Mouse (Mus musculus): Measurements from ENCODE around the gene Ctsa. TPM values are rescaled to one million over a fixed set of nuclear protein-coding genes. Genes with fewer than 3 reads are reported as not detected.
"Not testable (repeated sequence)": the region's sequence is repeated elsewhere in the genome, so short reads cannot be mapped to it uniquely, and the experiment has no call there.

Ctsa gene
- polyA plus RNA-seq, 1 experiment from 2014 or later = 178 TPM

GRCm38 (mm10) chr2:164793236-164793635, 39.4 kb upstream of the Ctsa start:
- Histone ChIP-seq H3K27ac (no peak overlapping the region; the same call in 1 of the 2 replicates), H3K9me3 (no peaks in the 10 kb centered on the region), H3K4me3 (no peak overlapping the region), H3K4me2 (no peak overlapping the region), H3K9ac (no peak overlapping the region), H3K36me3 (peaks cover 72% of the 10 kb centered on the region), H3K4me1 (peaks cover 6% of the 10 kb centered on the region), H3K27me3 (no peaks in the 10 kb centered on the region)
- WGBS = 82% methylated on average over 3 of the region's 3 CpGs
- no peak for ATAC-seq (ENCODE audit: insufficient number of reproducible peaks, low FRiP score, low TSS enrichment, low read depth)

DNA sequence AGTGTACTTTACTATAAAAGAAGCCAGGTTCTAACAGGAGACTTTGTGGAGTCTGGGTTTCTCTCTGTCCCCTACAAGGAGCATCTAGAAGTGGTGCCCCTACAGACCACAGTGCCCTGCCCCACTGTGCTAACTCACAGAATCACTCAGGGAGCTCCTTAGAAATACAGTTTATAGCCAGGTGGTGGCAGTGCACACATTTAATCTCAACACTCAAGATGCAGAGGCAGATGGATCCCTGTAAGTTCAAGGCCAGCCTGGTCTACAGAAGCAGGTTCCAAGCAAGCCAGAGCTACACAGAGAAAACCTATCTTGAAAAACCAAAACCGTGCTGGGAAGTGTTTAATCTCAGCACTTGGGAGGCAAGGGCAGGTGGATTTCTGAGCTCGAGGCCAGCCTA, 38.9 kb upstream of the Ctsa start:
- no peak for ATAC-seq (ENCODE audit: insufficient number of reproducible peaks, low FRiP score, low TSS enrichment, low read depth)

DNA sequence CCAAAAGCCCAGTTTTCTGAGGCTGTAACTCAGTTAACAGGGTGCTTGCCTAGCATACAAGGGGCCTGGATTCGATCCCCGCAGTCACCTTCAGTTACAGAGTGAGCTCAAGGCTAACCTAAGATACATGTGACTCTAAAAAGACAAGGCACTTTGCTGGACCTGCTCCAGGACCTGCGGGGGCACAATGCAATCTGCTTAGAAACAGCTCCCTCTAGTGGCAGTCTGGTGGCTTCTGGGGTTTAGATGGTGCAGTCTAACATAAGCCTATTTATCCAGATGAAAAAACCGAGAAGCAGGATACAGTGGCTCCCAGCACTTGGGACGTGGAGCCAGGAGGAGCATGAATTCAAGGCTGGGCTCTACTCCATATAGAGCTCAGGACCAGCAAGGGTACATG, 38.4 kb upstream of the Ctsa start:
- no peak overlapping the region for H3K4me2 ChIP-seq
- ATAC-seq (ENCODE audit: insufficient number of reproducible peaks, low FRiP score, low TSS enrichment, low read depth) = no peak
- no peak overlapping the region for H3K4me3 ChIP-seq
- H3K9me3 ChIP-seq = no peaks in the 10 kb centered on the region
- no peak overlapping the region for H3K9ac ChIP-seq
- peaks cover 72% of the 10 kb centered on the region for H3K36me3 ChIP-seq
- no peak overlapping the region for H3K27ac ChIP-seq
- WGBS = 25% methylated on average over 5 of the region's 5 CpGs
- H3K4me1 ChIP-seq = no peaks in the 10 kb centered on the region
- no peaks in the 10 kb centered on the region for H3K27me3 ChIP-seq

More for the DNA sequence above, 38.9 kb upstream of the Ctsa start:
- Histone ChIP-seq H3K4me2 (no peak overlapping the region), H3K4me3 (no peak overlapping the region), H3K9me3 (no peaks in the 10 kb centered on the region), H3K4me1 (peaks cover under 1% of the 10 kb centered on the region; the same call in 1 of the 2 replicates), H3K36me3 (peaks cover 71% of the 10 kb centered on the region), H3K27me3 (no peaks in the 10 kb centered on the region), H3K9ac (no peak overlapping the region), H3K27ac (no peak overlapping the region; the same call in 1 of the 2 replicates)
- WGBS = 88% methylated on average over 2 of the region's 2 CpGs

- Histone ChIP-seq H3K9me3 (no peaks in the 10 kb centered on the region), H3K4me2 (no peak overlapping the region), H3K27me3 (no peaks in the 10 kb centered on the region), H3K9ac (no peak overlapping the region), H3K4me1 (no peaks in the 10 kb centered on the region), H3K27ac (no peak overlapping the region), H3K36me3 (peaks cover 78% of the 10 kb centered on the region), H3K4me3 (no peak overlapping the region)
- no peak for ATAC-seq (ENCODE audit: insufficient number of reproducible peaks, low FRiP score, low TSS enrichment, low read depth)
- 73% methylated on average over 4 of the region's 4 CpGs for WGBS
These were observed 36.8 kb upstream of the Ctsa start for GRCm38 (mm10) chr2:164795868-164796267.

- not testable (repeated sequence) for H3K4me2 ChIP-seq; H3K9ac ChIP-seq; H3K9me3 ChIP-seq; H3K4me3 ChIP-seq; H3K27ac ChIP-seq; ATAC-seq (ENCODE audit: insufficient number of reproducible peaks, low FRiP score, low TSS enrichment, low read depth); H3K4me1 ChIP-seq; H3K27me3 ChIP-seq
- peaks cover 65% of the 10 kb centered on the region for H3K36me3 ChIP-seq
- WGBS = 84% methylated on average over 6 of the region's 6 CpGs
These were observed 34.1 kb upstream of the Ctsa start for GRCm38 (mm10) chr2:164798554-164798953.

GRCm38 (mm10) chr2:164800252-164801004, 32.2 kb upstream of the Ctsa start:
- Histone ChIP-seq H3K36me3 (peaks cover 50% of the 10 kb centered on the region), H3K4me2 (no peak overlapping the region), H3K9me3 (no peaks in the 10 kb centered on the region), H3K27me3 (no peaks in the 10 kb centered on the region), H3K9ac (no peak overlapping the region), H3K4me3 (no peak overlapping the region), H3K4me1 (peaks cover 14% of the 10 kb centered on the region), H3K27ac (no peak overlapping the region)
- no peak for ATAC-seq (ENCODE audit: insufficient number of reproducible peaks, low FRiP score, low TSS enrichment, low read depth)
- WGBS = 88% methylated on average over 13 of the region's 13 CpGs

DNA sequence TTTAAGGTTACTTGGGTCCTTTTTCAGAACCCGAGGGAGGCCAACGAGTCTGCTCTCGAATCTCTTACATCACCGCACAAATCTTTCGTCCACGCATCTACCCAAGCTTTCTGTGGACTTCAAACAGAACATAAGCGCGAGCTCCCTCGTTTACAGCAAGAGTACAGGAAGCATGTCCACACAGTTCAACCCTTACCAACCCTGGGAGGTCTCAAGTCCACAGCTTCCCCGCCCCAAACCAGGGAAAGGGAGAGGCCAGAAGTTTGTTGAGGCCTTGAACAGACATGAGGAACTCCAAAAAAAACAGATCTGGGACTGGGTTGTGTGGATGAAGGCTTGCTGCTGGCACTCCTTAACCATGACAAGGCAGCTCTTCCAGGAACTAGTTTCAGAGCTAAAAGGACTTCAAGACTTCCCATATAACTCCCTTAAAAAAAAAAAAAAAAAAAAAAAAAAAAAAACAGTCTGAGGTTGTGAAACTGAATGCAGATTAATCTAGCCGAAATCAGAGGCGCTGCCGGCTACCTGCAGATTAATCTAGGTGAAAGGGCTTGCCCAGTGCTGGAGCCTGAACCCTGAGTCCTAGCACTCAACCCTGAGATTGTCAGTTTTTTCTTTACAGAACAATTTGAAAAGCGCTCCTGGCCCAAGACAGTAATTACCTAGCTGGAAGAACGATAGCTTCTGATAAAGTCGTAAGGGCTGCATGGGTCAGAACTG, 29.3 kb upstream of the Ctsa start:
- WGBS = 85% methylated on average over 16 of the region's 16 CpGs

DNA sequence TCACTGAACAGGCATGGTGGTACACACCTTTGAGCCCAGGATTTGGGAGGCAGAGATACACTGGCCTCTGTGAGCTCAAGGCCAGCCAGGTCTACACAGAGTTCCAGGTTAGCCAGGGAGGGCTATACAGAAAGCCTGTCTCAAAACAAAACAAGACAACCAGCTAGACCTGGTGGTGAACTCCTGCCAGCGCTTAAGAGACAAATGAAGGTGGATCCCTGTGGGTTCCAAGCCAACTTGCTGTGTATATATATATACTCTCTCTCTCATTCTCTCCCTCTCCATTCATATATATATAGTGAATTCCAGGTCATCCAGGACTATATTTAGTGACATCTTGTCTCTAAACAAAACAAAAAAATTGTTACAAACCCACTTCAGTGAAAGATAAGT, 28.8 kb upstream of the Ctsa start:
- 61% methylated on average over 1 of the region's 1 CpGs for WGBS
- H3K4me2 ChIP-seq = peak overlapping the region; percentile 58
- peaks cover 31% of the 10 kb centered on the region for H3K36me3 ChIP-seq
- peaks cover 20% of the 10 kb centered on the region for H3K4me1 ChIP-seq
- peak overlapping the region; percentile 82; the same call in 1 of the 2 replicates for H3K27ac ChIP-seq
- no peak for ATAC-seq (ENCODE audit: insufficient number of reproducible peaks, low FRiP score, low TSS enrichment, low read depth)
- no peaks in the 10 kb centered on the region for H3K9me3 ChIP-seq
- H3K27me3 ChIP-seq = no peaks in the 10 kb centered on the region
- H3K4me3 ChIP-seq = peak overlapping the region; percentile 87
- H3K9ac ChIP-seq = peak overlapping the region; percentile 73; the same call in 1 of the 2 replicates

More for the DNA sequence above, 29.3 kb upstream of the Ctsa start:
- Histone ChIP-seq H3K27me3 (no peaks in the 10 kb centered on the region), H3K4me2 (peak overlapping the region; percentile 58), H3K9me3 (no peaks in the 10 kb centered on the region), H3K4me3 (peak overlapping the region; percentile 87), H3K9ac (peak overlapping the region; percentile 73; the same call in 1 of the 2 replicates), H3K27ac (no peak overlapping the region), H3K4me1 (peaks cover 20% of the 10 kb centered on the region), H3K36me3 (peaks cover 33% of the 10 kb centered on the region)
- no peak for ATAC-seq (ENCODE audit: insufficient number of reproducible peaks, low FRiP score, low TSS enrichment, low read depth)

- Histone ChIP-seq H3K4me1 (peaks cover 20% of the 10 kb centered on the region), H3K27me3 (no peaks in the 10 kb centered on the region), H3K4me3 (peak within 1 kb of the TSS; percentile 87), H3K4me2 (peak within 1 kb of the TSS; percentile 88), H3K9me3 (no peaks in the 10 kb centered on the region), H3K9ac (peak within 1 kb of the TSS; percentile 79), H3K36me3 (peaks cover 28% of the 10 kb centered on the region), H3K27ac (peak within 1 kb of the TSS; percentile 82)
- under 1% methylated on average over 47 of the region's 47 CpGs for WGBS
- ATAC-seq (ENCODE audit: insufficient number of reproducible peaks, low FRiP score, low TSS enrichment, low read depth) = peak; percentile 94
These were observed 27.9 kb upstream of the Ctsa start, which contains the start of the genes Acot8 and Zswim3 for GRCm38 (mm10) chr2:164804533-164805331. Acot8 (minus strand) TSS chr2:164804882. Zswim3 (plus strand) TSS chr2:164805098.

DNA sequence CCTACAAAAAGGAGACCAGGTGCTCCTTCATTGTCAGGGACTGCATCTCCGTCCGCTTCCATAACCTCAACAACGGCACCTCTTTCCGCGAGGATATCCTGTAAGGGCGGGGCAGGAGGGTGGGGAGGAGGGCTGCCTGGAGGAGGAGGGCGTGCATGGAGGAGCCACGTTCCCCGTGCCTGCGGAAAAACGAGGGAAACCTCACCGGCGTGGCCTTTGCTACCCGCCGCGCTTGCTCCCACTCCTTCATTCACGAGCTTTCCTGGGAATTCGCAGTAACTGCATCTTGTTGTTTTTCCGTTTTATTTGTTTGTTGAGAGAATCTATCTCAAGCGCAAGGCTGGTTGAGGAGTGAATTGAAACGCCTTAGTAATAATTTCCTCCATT, 27.3 kb upstream of the Ctsa start:
- no peak for ATAC-seq (ENCODE audit: insufficient number of reproducible peaks, low FRiP score, low TSS enrichment, low read depth)
- 1% methylated on average over 21 of the region's 21 CpGs for WGBS

DNA sequence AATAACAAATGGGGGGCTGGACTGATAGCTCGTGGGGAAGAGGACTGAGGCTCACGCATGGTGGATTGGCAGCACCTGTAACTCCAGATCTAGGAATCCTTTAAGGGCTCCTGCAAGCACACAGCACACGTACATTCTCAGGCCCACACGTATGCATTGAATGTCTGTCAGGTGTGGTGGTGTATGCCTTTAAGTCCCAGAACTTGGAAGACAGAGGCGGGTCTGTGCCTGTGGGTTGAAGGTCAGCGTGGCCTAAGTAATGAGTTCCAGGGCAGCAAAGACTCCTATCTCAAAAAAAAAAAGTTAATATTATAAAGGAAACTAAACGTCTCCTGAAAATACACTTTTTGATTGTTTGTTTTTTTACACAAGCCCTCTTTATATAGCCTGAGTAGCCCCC, 26.1 kb upstream of the Ctsa start:
- Histone ChIP-seq H3K27me3 (no peaks in the 10 kb centered on the region), H3K4me1 (peaks cover 20% of the 10 kb centered on the region), H3K4me3 (no peak overlapping the region), H3K27ac (no peak overlapping the region), H3K9me3 (no peaks in the 10 kb centered on the region), H3K4me2 (no peak overlapping the region), H3K36me3 (peaks cover 14% of the 10 kb centered on the region; the same call in 1 of the 2 replicates), H3K9ac (no peak overlapping the region)
- no peak for ATAC-seq (ENCODE audit: insufficient number of reproducible peaks, low FRiP score, low TSS enrichment, low read depth)
- WGBS = 76% methylated on average over 7 of the region's 7 CpGs

More for the DNA sequence above, 27.3 kb upstream of the Ctsa start:
- Histone ChIP-seq H3K36me3 (peaks cover 23% of the 10 kb centered on the region), H3K27ac (peak overlapping the region; percentile 81), H3K4me1 (peaks cover 20% of the 10 kb centered on the region), H3K9ac (peak overlapping the region; percentile 79), H3K9me3 (no peaks in the 10 kb centered on the region), H3K4me3 (peak overlapping the region; percentile 87), H3K27me3 (no peaks in the 10 kb centered on the region), H3K4me2 (peak overlapping the region; percentile 88)
